Mouse (Mus musculus): ENCODE measurements around the gene Ntrk2. TPM values are rescaled to one million over a fixed set of nuclear protein-coding genes. Genes with fewer than 3 reads are reported as not detected.
A peak's percentile ranks its signal among the peaks of the same experiment; 100 is the strongest.

The Ntrk2 gene
- polyA plus RNA-seq, 1 experiment from 2014 or later: 137 TPM

DNA sequence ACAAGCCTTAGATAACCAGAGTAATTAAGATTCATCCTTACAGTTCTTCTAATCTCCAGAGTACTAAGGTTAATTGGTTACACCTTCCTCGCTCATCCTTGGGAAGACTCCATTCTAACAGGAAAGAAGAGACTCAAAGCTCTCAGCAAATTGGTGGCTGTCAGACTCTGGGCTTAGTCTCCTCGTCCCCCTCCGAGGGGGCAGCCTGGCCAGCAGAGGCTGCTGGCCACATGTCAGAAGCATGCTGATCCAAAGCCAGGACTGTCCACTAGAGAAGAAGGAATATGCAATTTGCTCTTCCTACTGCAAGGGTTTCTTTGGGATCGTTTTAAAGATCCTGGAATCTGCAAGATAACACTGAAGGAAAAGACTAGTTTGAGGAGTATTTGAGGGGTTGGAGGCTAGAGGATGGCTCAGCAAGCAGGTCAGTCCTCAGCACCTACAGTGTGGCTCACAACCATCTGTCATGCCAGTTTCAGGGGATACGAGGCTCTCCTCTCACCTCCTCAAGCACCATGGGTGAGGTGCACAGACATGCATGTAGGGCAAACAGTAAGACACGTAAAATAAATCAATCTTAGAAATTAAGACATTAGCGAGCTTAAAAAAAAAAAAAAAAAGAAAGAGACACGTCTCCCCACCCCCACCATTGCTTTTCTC is 60.5 kb downstream of the Ntrk2 start:
- Histone ChIP-seq H3K4me2 (ENCODE audit: low read depth, low read length) (no peak overlapping the region), H3K36me3 (ENCODE audit: control insufficient read depth, insufficient read depth, low read length) (no peaks in the 10 kb centered on the region; the same call in 1 of the 2 replicates), H3K9me3 (ENCODE audit: control insufficient read depth, low read length) (no peaks in the 10 kb centered on the region), H3K27me3 (ENCODE audit: control insufficient read depth, insufficient read depth, low read length) (no peaks in the 10 kb centered on the region), H3K9ac (replicated peaks; ENCODE audit: low read depth, low read length) (no peak overlapping the region), H3K27ac (ENCODE audit: low read depth, low read length) (no peak overlapping the region), H3K4me3 (ENCODE audit: low read depth, low read length) (no peak overlapping the region), H3K4me1 (ENCODE audit: control insufficient read depth, insufficient read depth, low read length) (0 out of 2 replicates have a peak, but pooled peaks cover 3% of the 10 kb centered on the region)
- WGBS: 85% methylated on average over 8 of the region's 8 CpGs
- ATAC-seq (ENCODE audit: low read depth): no peak

DNA sequence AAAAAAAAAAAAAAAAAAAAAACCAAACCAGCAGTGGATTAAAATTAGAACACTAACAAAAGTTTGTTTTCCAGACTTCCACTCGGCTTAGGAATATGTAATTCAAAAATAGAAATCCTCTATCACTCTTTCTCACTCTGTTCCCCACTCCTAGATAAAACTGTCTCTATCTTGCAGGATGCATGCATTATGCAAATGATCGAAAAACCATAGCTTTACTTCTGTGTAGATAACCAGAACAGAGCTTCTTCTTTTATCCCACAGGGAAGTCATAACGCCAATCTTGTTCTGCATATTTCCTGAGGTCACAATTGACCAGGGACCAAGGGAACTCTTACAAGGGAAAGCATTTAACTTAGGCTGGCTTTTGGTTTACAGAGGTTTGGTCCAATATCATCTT is 76.1 kb downstream of the Ntrk2 start:
- no peak overlapping the region for H3K9ac ChIP-seq (replicated peaks; ENCODE audit: low read depth, low read length)
- no peaks in the 10 kb centered on the region for H3K9me3 ChIP-seq (ENCODE audit: control insufficient read depth, low read length)
- H3K4me1 ChIP-seq (ENCODE audit: control insufficient read depth, insufficient read depth, low read length): no peaks in the 10 kb centered on the region
- no peak overlapping the region for H3K27ac ChIP-seq (ENCODE audit: low read depth, low read length)
- H3K4me2 ChIP-seq (ENCODE audit: low read depth, low read length): no peak overlapping the region
- no peaks in the 10 kb centered on the region for H3K27me3 ChIP-seq (ENCODE audit: control insufficient read depth, insufficient read depth, low read length)
- 91% methylated on average over 3 of the region's 3 CpGs for WGBS
- H3K36me3 ChIP-seq (ENCODE audit: control insufficient read depth, insufficient read depth, low read length): peaks cover 5% of the 10 kb centered on the region; the same call in 1 of the 2 replicates
- H3K4me3 ChIP-seq (ENCODE audit: low read depth, low read length): no peak overlapping the region
- no peak for ATAC-seq (ENCODE audit: low read depth)

DNA sequence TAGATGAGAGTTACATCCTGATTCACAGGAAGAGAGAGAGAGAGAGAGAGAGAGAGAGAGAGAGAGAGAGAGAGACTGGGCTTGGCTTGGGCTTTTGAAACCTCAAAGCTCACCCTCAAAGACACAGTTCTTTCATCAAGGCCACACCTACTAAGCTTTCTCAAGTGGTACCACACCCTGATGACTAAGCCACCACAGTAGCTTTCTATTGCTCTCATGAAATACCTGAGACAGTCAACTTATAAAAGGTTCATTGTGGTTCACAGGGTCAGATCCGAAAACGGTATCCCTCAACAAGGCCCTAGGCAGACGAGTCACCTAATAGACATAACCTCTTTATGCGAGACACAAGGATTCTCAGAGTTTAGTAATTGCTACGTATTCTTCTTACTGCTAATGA is 76.5 kb downstream of the Ntrk2 start:
- Histone ChIP-seq H3K27ac (ENCODE audit: low read depth, low read length) (no peak overlapping the region), H3K9me3 (ENCODE audit: control insufficient read depth, low read length) (no peaks in the 10 kb centered on the region), H3K4me1 (ENCODE audit: control insufficient read depth, insufficient read depth, low read length) (no peaks in the 10 kb centered on the region), H3K36me3 (ENCODE audit: control insufficient read depth, insufficient read depth, low read length) (peaks cover 5% of the 10 kb centered on the region; the same call in 1 of the 2 replicates), H3K9ac (replicated peaks; ENCODE audit: low read depth, low read length) (no peak overlapping the region), H3K27me3 (ENCODE audit: control insufficient read depth, insufficient read depth, low read length) (no peaks in the 10 kb centered on the region), H3K4me2 (ENCODE audit: low read depth, low read length) (no peak overlapping the region), H3K4me3 (ENCODE audit: low read depth, low read length) (no peak overlapping the region)
- no peak for ATAC-seq (ENCODE audit: low read depth)
- whole genome bisulfite sequencing: 93% methylated on average over 5 of the region's 5 CpGs

DNA sequence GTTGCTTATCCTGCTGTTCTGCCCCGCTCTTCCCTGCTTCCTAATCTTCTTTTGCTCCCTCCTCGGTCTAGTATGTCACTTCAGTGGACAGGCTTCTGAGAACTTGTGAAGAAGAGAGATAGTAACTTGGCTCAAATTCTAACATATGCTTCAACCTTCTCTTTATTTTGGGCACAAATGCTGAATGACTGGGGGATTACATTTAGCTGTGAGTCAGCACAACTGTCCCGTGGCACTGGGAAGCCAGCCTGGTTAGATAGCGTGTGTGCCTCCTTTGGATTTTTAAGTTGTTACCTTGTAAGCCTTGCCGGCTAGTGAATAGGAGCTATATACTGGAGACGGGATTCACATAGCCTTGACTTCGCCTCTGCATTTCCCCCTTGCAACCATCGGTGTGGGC is 79.7 kb downstream of the Ntrk2 start:
- Histone ChIP-seq H3K9ac (replicated peaks; ENCODE audit: low read depth, low read length) (no peak overlapping the region), H3K27ac (ENCODE audit: low read depth, low read length) (no peak overlapping the region), H3K4me2 (ENCODE audit: low read depth, low read length) (no peak overlapping the region), H3K36me3 (ENCODE audit: control insufficient read depth, insufficient read depth, low read length) (no peaks in the 10 kb centered on the region), H3K4me3 (ENCODE audit: low read depth, low read length) (no peak overlapping the region), H3K4me1 (ENCODE audit: control insufficient read depth, insufficient read depth, low read length) (no peaks in the 10 kb centered on the region), H3K9me3 (ENCODE audit: control insufficient read depth, low read length) (0 out of 2 replicates have a peak, but pooled peaks cover 4% of the 10 kb centered on the region), H3K27me3 (ENCODE audit: control insufficient read depth, insufficient read depth, low read length) (no peaks in the 10 kb centered on the region)
- no peak for ATAC-seq (ENCODE audit: low read depth)
- 90% methylated on average over 8 of the region's 8 CpGs for WGBS

DNA sequence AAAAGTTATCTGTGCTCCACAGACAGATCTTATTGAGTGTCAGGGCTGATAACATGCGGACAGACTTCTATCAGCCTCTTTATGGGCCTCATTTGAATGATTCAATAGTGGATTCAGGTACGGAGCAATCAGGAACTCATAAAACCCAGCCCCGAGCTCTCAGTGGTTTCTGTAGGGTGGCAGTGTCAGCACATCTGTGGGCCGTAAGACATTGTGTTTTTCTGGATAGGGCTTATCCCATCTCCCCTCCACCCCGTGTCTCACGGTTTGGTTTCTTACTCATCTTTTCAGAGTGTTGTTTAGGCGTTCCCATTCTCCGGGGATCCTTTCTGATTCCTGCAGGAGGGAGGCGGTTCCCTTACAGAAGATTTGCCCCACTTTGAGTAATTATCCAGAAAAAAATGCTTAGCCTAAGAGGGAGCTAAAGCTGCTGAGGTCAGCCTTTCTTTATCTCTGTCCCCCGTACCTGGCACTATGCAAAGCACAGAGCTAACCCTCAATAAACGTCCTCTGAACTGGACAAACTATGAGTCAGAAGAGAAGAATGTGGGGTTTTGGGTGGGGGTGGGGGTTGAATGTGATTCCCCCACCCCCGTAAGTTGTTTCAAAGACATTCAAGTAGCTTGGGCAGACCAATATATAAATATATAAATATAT is 90.0 kb downstream of the Ntrk2 start:
- Histone ChIP-seq H3K27ac (ENCODE audit: low read depth, low read length) (no peak overlapping the region), H3K9me3 (ENCODE audit: control insufficient read depth, low read length) (no peaks in the 10 kb centered on the region), H3K4me3 (ENCODE audit: low read depth, low read length) (no peak overlapping the region), H3K36me3 (ENCODE audit: control insufficient read depth, insufficient read depth, low read length) (no peaks in the 10 kb centered on the region), H3K9ac (replicated peaks; ENCODE audit: low read depth, low read length) (no peak overlapping the region), H3K4me2 (ENCODE audit: low read depth, low read length) (no peak overlapping the region), H3K27me3 (ENCODE audit: control insufficient read depth, insufficient read depth, low read length) (no peaks in the 10 kb centered on the region), H3K4me1 (ENCODE audit: control insufficient read depth, insufficient read depth, low read length) (no peaks in the 10 kb centered on the region)
- 54% methylated on average over 12 of the region's 12 CpGs for WGBS
- ATAC-seq (ENCODE audit: low read depth): no peak

DNA sequence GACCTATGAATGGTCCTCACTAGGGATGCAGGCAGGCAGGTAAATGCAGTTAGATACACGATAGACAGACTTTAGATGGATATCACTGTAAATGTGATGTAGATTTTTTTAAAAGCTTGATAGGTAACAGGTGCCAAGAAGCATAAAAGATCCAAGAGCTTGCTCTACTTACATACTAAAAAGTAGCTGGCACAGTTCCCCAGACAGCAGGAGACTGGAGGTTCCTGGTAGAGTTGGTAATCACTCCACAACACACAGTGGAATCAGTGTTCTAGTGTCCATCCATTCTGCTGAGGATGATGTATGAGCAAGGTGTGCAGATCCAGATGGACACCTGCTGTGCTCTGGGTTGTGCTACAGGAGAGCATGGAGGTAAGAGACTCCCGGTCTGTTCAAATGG is 93.0 kb downstream of the Ntrk2 start:
- H3K4me3 ChIP-seq (ENCODE audit: low read depth, low read length): no peak overlapping the region
- H3K27me3 ChIP-seq (ENCODE audit: control insufficient read depth, insufficient read depth, low read length): no peaks in the 10 kb centered on the region
- no peaks in the 10 kb centered on the region for H3K36me3 ChIP-seq (ENCODE audit: control insufficient read depth, insufficient read depth, low read length)
- H3K4me2 ChIP-seq (ENCODE audit: low read depth, low read length): no peak overlapping the region
- 91% methylated on average over 2 of the region's 2 CpGs for WGBS
- no peaks in the 10 kb centered on the region for H3K9me3 ChIP-seq (ENCODE audit: control insufficient read depth, low read length)
- peaks cover 13% of the 10 kb centered on the region for H3K4me1 ChIP-seq (ENCODE audit: control insufficient read depth, insufficient read depth, low read length)
- H3K9ac ChIP-seq (replicated peaks; ENCODE audit: low read depth, low read length): no peak overlapping the region
- H3K27ac ChIP-seq (ENCODE audit: low read depth, low read length): no peak overlapping the region
- ATAC-seq (ENCODE audit: low read depth): no peak

DNA sequence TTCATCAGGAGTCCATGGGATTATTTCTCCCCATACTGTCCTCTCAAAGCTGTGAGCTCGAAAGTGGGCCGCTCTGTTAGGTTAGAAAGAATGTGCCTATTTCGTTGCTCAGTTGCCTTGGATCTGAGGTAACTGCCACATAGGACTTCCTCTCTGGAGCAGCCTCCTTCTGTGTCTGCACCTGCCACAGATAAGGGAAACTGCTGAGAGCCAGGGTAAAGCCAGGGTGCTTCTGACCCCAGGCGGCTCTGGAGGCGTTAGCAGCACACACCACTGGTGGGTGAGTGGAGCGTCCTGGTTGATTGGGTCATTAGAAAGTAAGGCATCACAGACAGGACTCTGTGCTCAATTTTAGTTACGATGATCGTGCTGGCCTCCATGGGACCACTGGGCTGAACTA is 95.9 kb downstream of the Ntrk2 start:
- no peak overlapping the region for H3K9ac ChIP-seq (replicated peaks; ENCODE audit: low read depth, low read length)
- H3K9me3 ChIP-seq (ENCODE audit: control insufficient read depth, low read length): no peaks in the 10 kb centered on the region
- no peaks in the 10 kb centered on the region for H3K27me3 ChIP-seq (ENCODE audit: control insufficient read depth, insufficient read depth, low read length)
- no peak overlapping the region for H3K27ac ChIP-seq (ENCODE audit: low read depth, low read length)
- H3K4me2 ChIP-seq (ENCODE audit: low read depth, low read length): no peak overlapping the region
- H3K36me3 ChIP-seq (ENCODE audit: control insufficient read depth, insufficient read depth, low read length): no peaks in the 10 kb centered on the region
- 65% methylated on average over 8 of the region's 8 CpGs for WGBS
- H3K4me1 ChIP-seq (ENCODE audit: control insufficient read depth, insufficient read depth, low read length): peaks cover 34% of the 10 kb centered on the region
- no peak for ATAC-seq (ENCODE audit: low read depth)
- no peak overlapping the region for H3K4me3 ChIP-seq (ENCODE audit: low read depth, low read length)

DNA sequence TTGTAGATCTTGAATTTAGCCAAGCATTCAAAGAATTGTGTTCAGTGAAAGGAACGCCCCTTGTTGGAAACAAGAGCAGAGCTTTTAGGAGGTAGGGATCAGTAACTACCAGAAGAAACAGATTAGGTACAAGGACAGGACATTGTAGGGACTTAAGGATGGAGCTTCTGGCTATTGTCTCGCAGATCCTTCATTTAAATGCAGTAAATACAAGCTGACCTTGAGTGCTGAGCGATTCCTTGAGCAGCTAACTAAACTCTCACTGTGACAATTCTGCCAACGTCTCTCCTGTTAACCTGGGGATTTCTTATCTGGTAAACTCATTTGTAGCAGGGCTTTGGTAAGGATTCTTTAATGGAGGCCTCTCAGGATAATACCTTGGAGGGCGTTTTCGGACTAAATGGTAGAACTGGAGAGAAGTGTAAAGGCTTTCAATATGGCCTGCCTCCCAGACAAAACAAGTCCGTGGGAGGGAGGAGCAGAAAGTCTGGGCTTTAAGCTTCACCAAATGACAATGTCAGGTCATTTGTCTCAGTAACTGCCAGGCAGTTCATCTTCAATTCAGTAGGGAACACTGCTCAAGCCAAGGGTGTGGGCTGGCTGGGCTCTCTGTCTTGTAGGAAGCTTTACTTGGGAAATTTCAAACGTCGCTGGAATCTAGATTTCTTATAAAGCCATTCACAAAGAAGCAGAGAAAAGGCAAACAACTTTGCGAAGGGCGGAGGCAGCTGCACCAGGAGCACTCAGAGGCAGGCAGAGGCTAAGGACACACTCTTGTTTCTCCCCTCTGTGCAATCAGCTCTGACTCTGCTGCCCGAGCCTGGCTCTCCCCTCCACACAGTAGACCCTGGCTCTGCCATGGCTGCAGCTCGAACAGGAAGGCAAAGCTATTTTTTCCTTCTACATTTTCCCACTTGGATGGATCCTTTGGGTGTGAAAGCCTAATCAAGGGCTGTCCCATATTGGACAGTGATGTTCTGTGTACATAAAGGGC is 98.7 kb downstream of the Ntrk2 start:
- Histone ChIP-seq H3K9me3 (ENCODE audit: control insufficient read depth, low read length) (no peaks in the 10 kb centered on the region), H3K4me2 (ENCODE audit: low read depth, low read length) (no peak overlapping the region), H3K4me3 (ENCODE audit: low read depth, low read length) (no peak overlapping the region), H3K36me3 (ENCODE audit: control insufficient read depth, insufficient read depth, low read length) (no peaks in the 10 kb centered on the region), H3K27ac (ENCODE audit: low read depth, low read length) (peak overlapping the region; percentile 58), H3K9ac (replicated peaks; ENCODE audit: low read depth, low read length) (0 out of 2 replicates have a peak overlapping the region, but pooled peaks have one; percentile 21), H3K27me3 (ENCODE audit: control insufficient read depth, insufficient read depth, low read length) (no peaks in the 10 kb centered on the region), H3K4me1 (ENCODE audit: control insufficient read depth, insufficient read depth, low read length) (peaks cover 40% of the 10 kb centered on the region)
- peak; percentile 50 for ATAC-seq (ENCODE audit: low read depth)
- 22% methylated on average over 13 of the region's 13 CpGs for WGBS
